In genomic region chr5:92728252-92728828, GRCm38 (mm10) we compare ENCODE assay signal across 8 mouse cellular contexts. TPM values are rescaled to one million over a fixed set of nuclear protein-coding genes. Genes with fewer than 3 reads are reported as not detected.
DNase-seq lines count a peak whose midpoint lies in the region; ATAC-seq and TF ChIP-seq lines count a peak whose summit lies in the region.

No protein-coding gene starts in this region.

- H3K9ac ChIP-seq in heart, adult 2 months (ENCODE audit: low read depth, low read length): no peak overlapping the region
- no peak overlapping the region for H3K9ac ChIP-seq in heart, embryonic 11.5 days (ENCODE audit: low read depth, low read length)

- peak; percentile 92 for TF ChIP-seq CTCF in heart, adult 2 months (IDR thresholded peaks at IDR 0.05)

- no peaks in the 10 kb centered on the region for H3K27me3 ChIP-seq in heart, adult 2 months (ENCODE audit: control insufficient read depth, insufficient read depth, low read length)
- H3K27me3 ChIP-seq in heart, embryonic 11.5 days (ENCODE audit: control insufficient read depth, insufficient read depth, low read length): no peaks in the 10 kb centered on the region

- no peaks in the 10 kb centered on the region for H3K79me2 ChIP-seq in heart, adult 2 months (replicated peaks; ENCODE audit: control insufficient read depth, insufficient read depth, low read length)

- no peak overlapping the region for H3K27ac ChIP-seq in heart, adult 2 months
- no peak overlapping the region for H3K27ac ChIP-seq in heart, embryonic 11.5 days (ENCODE audit: low read depth, low read length)

- ATAC-seq in heart, embryonic 11.5 days (replicated peaks; ENCODE audit: insufficient number of reproducible peaks, low FRiP score, low TSS enrichment): no peak

- TF ChIP-seq EP300 in heart, adult 2 months (IDR thresholded peaks at IDR 0.05; ENCODE audit: insufficient read depth, low read depth, low read length): no peak

- H3K4me2 ChIP-seq in heart, embryonic 11.5 days: no peak overlapping the region

- no peak for TF ChIP-seq POLR2A in heart, adult 2 months (IDR thresholded peaks at IDR 0.05; ENCODE audit: insufficient read depth, low read depth, low read length)

- DNase-seq in heart, adult 2 months: peak in 1 of 2 experiments; percentile 35
- DNase-seq in cerebellum, adult 11 months: peak; percentile 23
- peak; percentile 25 to 48 for DNase-seq in frontal cortex, postnatal 10 days (ENCODE audit: low spot score in 2 of 2)
- DNase-seq in kidney, adult 9 months: peak; percentile 73
- DNase-seq in left cerebral cortex, postnatal 4 days: peak; percentile 27
- peak; percentile 45 for DNase-seq in retina, adult 2 months (ENCODE audit: low read depth, low spot score)
- no peak for DNase-seq in thymus, postnatal 10 days (ENCODE audit: low spot score in 2 of 2)

- H3K9me3 ChIP-seq in heart, embryonic 11.5 days (replicated peaks; ENCODE audit: control insufficient read depth, low read length): no peaks in the 10 kb centered on the region

- no peak overlapping the region for H3K4me3 ChIP-seq in heart, adult 2 months
- no peak overlapping the region for H3K4me3 ChIP-seq in heart, embryonic 11.5 days (ENCODE audit: low read depth, low read length)

- intact Hi-C loops in heart, adult 2 months (cut with DNase I): loop anchor here (1.0 to 5.0 kb wide), 3 partner anchors 226 to 434 kb away; no protein-coding TSS in a partner anchor
- intact Hi-C loops in left cerebral cortex, postnatal 4 days (cut with DNase I): loop anchor here (5.0 kb wide), 3 partner anchors 46 to 434 kb away; partner anchors contain the start of gene Shroom3

- no peaks in the 10 kb centered on the region for H3K4me1 ChIP-seq in heart, adult 2 months (ENCODE audit: control insufficient read depth, insufficient read depth, low read length)
- H3K4me1 ChIP-seq in heart, embryonic 11.5 days (ENCODE audit: control insufficient read depth, insufficient read depth, low read length): 0 out of 2 replicates have a peak, but pooled peaks cover 4% of the 10 kb centered on the region

- WGBS in heart, adult 2 months: 37% methylated on average over 5 of the region's 5 CpGs
- WGBS in heart, embryonic 11.5 days (ENCODE audit: insufficient replicate concordance): 48% methylated on average over 5 of the region's 5 CpGs

- no peaks in the 10 kb centered on the region for H3K36me3 ChIP-seq in heart, adult 2 months (ENCODE audit: control insufficient read depth, insufficient read depth, low read length)
- no peaks in the 10 kb centered on the region for H3K36me3 ChIP-seq in heart, embryonic 11.5 days (ENCODE audit: control insufficient read depth, insufficient read depth, low read length)

RNA-seq across cellular contexts. Expression of gene Shroom3, which starts 45.1 kb away (rescaled TPM):
- 10 to 100 TPM; 32.8 to 38.5 TPM for total RNA-seq in heart, adult 2 months (2021)
- polyA plus RNA-seq in heart, adult 2 months (2012; rRNA removed): 31.4 and 32.8 TPM in 2 replicates
- 13.4 and 14.9 TPM in 2 replicates for polyA plus RNA-seq in heart, embryonic 11.5 days (2014; fragmentation: Nextera tagmentation; extraction: Ambion mirVana)
- 1 to 10 TPM; 3.2 to 4.9 TPM for total RNA-seq in left cerebral cortex, postnatal 4 days (2021)

RNA-seq across cellular contexts. Expression of gene Ccdc158, which starts 53.3 kb away (rescaled TPM):
- total RNA-seq in heart, adult 2 months (2021): under 1 TPM in 1 of 2 experiments, not detected in 1; 0.09 TPM
- 0.18 TPM in 1 of 2 replicates, not detected in the other for polyA plus RNA-seq in heart, adult 2 months (2012; rRNA removed)
- polyA plus RNA-seq in heart, embryonic 11.5 days (2014; fragmentation: Nextera tagmentation; extraction: Ambion mirVana): 1.1 and 1.8 TPM in 2 replicates
- total RNA-seq in left cerebral cortex, postnatal 4 days (2021): under 1 TPM; 0.52 to 0.64 TPM

Comparison
In these comparisons a context has a peak if more than half of its experiments do, and no peak if none do; other contexts are left out.
1. DNase-seq: peak in cerebellum, adult 11 months (single experiment), frontal cortex, postnatal 10 days (2 of 2), kidney, adult 9 months (single experiment), left cerebral cortex, postnatal 4 days (single experiment) and retina, adult 2 months (single experiment); none in thymus, postnatal 10 days (0 of 2).
2. RNA of gene Shroom3, which starts 45.1 kb away (total RNA-seq): 32.8 to 38.5 TPM in heart, adult 2 months; 3.2 to 4.9 TPM in left cerebral cortex, postnatal 4 days; every median in the first group is over 4 times any median in the second.